Mouse (Mus musculus) liver, postnatal 0 days (tissue): Measurements from ENCODE around the gene Mybpc3. TPM values are rescaled to one million over a fixed set of nuclear protein-coding genes. Genes with fewer than 3 reads are reported as not detected.

Experiments used
- ATAC-seq: fragments of 200-750 bp; cut with Nextera tagmentation; 2 replicates; pipeline ENCODE4 v1.8.0; 2017; ENCODE audit warnings: mild to moderate bottlenecking, moderate library complexity
- DNase-seq: peaks from one replicate; pipeline ENCODE4 v3.0.0-alpha.2; 2016
- H3K27ac ChIP-seq: fragments of 300-500 bp; sonication (generic); 2 replicates; pipeline ENCODE4 v1.5.1; 2014; ENCODE audit warnings: antibody characterized with exemption, moderate library complexity, mild to moderate bottlenecking, low read depth
- H3K27me3 ChIP-seq: fragments of 300-500 bp; sonication (generic); 2 replicates; pipeline ENCODE4 v1.6.1; 2014; ENCODE audit warnings: low read length, control low read depth, mixed read lengths; ENCODE audit not compliant: insufficient read depth
- H3K36me3 ChIP-seq: fragments of 300-500 bp; sonication (generic); replicated peaks from 2 replicates; pipeline ENCODE4 v1.6.1; 2014; ENCODE audit warnings: mild to moderate bottlenecking, control low read depth, low read length, moderate library complexity, mixed read lengths; ENCODE audit not compliant: insufficient read depth
- H3K4me1 ChIP-seq: fragments of 300-500 bp; sonication (generic); 2 replicates; pipeline ENCODE4 v1.6.1; 2014; ENCODE audit warnings: antibody characterized with exemption, mild to moderate bottlenecking, control low read depth; ENCODE audit not compliant: insufficient read depth
- H3K4me2 ChIP-seq: fragments of 300-500 bp; sonication (generic); 2 replicates; pipeline ENCODE4 v1.6.1; 2014; ENCODE audit warnings: low read depth, mild to moderate bottlenecking, low read length, moderate library complexity, mixed read lengths
- H3K4me3 ChIP-seq: fragments of 300-500 bp; sonication (generic); 2 replicates; pipeline ENCODE4 v1.5.1; 2014; ENCODE audit warnings: low read depth, low read length
- H3K9ac ChIP-seq: fragments of 300-500 bp; sonication (generic); replicated peaks from 2 replicates; pipeline ENCODE4 v1.6.1; 2014; ENCODE audit warnings: mild to moderate bottlenecking, moderate library complexity
- H3K9me3 ChIP-seq: fragments of 300-500 bp; sonication (generic); 2 replicates; pipeline ENCODE4 v1.6.1; 2016; ENCODE audit warnings: mild to moderate bottlenecking, control low read depth, low read length, mixed read lengths
- CTCF ChIP-seq: sonication (generic); IDR thresholded peaks from 2 replicates; pipeline ENCODE4 v1.5.1; 2016; ENCODE audit warnings: antibody characterized with exemption, low read depth
- EP300 ChIP-seq: IDR thresholded peaks from 2 replicates; pipeline ENCODE4 v1.6.1; 2016; ENCODE audit warnings: antibody characterized with exemption, low read depth, mild to moderate bottlenecking
- WGBS: fragments of 180-500 bp; shearing (Covaris S2); extraction: QIAGEN DNeasy Blood & Tissue Kit; methylation state at CpG from one replicate; pipeline ENCODE4 v1.1.7; 2014; ENCODE audit not compliant: insufficient replicate concordance; 5-methylcytosine and 5-hydroxymethylcytosine counted together
- polyA plus RNA-seq: library from polyadenylated mRNA; unstranded; fragments of >200 nt; fragmentation: Nextera tagmentation; extraction: Ambion mirVana; gene quantifications from 2 replicates; pipeline ENCODE4 v1.2.1, GENCODE M21; 2015

Gene Mybpc3
- polyA plus RNA-seq, 1 experiment from 2014 or later: 0.04 TPM

DNA sequence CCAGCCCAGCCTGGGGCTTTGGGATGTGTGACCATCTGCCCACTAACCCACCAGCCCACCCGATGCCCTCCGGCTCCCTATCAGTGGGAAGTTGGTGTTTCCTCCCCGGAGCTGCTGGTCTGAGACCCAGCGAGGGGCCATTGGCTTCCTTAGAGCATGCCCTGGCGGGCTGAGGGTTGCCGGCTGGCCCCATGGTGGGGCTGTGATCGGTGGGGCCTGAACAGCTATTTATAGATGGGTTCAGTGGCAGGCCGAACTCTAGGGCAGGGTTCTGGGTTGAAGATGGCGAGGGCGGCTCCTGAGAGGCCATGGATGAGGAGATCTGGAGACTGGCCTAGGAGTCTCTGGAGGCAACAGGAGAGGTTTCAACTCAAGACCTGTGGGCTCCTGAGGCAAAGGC lies 20.9 kb upstream of the Mybpc3 start:
- WGBS: 30% methylated on average over 10 of the region's 10 CpGs
- H3K9ac ChIP-seq: peak overlapping the region; percentile 77

GRCm38 (mm10) chr2:91098156-91098555 lies 19.8 kb upstream of the Mybpc3 start:
- 0 out of 2 replicates have a peak, but pooled peaks cover 4% of the 10 kb centered on the region for H3K36me3 ChIP-seq
- DNase-seq (no peak), ATAC-seq (no peak)
- H3K27me3 ChIP-seq: no peaks in the 10 kb centered on the region
- TF ChIP-seq EP300 (no peak), CTCF (no peak)
- H3K9me3 ChIP-seq: no peaks in the 10 kb centered on the region
- WGBS: 38% methylated on average over 2 of the region's 2 CpGs
- H3K4me1 ChIP-seq: peaks cover 19% of the 10 kb centered on the region
- H3K4me2 ChIP-seq: peak overlapping the region; percentile 65
- peak overlapping the region; percentile 54 for H3K4me3 ChIP-seq
- peak overlapping the region; percentile 84 for H3K27ac ChIP-seq
- H3K9ac ChIP-seq: peak overlapping the region; percentile 77

More for the DNA sequence above, 20.9 kb upstream of the Mybpc3 start:
- no peak for TF ChIP-seq CTCF
- Histone ChIP-seq H3K4me2 (peak overlapping the region; percentile 65), H3K36me3 (0 out of 2 replicates have a peak, but pooled peaks cover 4% of the 10 kb centered on the region), H3K27ac (peak overlapping the region; percentile 84), H3K4me3 (peak overlapping the region; percentile 54), H3K4me1 (peaks cover 19% of the 10 kb centered on the region), H3K9me3 (no peaks in the 10 kb centered on the region), H3K27me3 (no peaks in the 10 kb centered on the region)
- ATAC-seq (peak; percentile 26), DNase-seq (no peak)

GRCm38 (mm10) chr2:91101124-91101740 lies 16.7 kb upstream of the Mybpc3 start:
- H3K36me3 ChIP-seq: peaks cover 11% of the 10 kb centered on the region; the same call in 1 of the 2 replicates
- no peak overlapping the region for H3K4me3 ChIP-seq
- H3K9me3 ChIP-seq: no peaks in the 10 kb centered on the region
- peak; percentile 93 for DNase-seq
- TF ChIP-seq CTCF (peak; percentile 97), EP300 (no peak)
- no peaks in the 10 kb centered on the region for H3K27me3 ChIP-seq
- peak; percentile 67 for ATAC-seq
- no peak overlapping the region for H3K27ac ChIP-seq
- H3K9ac ChIP-seq: 0 out of 2 replicates have a peak overlapping the region, but pooled peaks have one; percentile 7
- peak overlapping the region; percentile 36; the same call in 1 of the 2 replicates for H3K4me2 ChIP-seq
- WGBS: 12% methylated on average over 7 of the region's 7 CpGs
- H3K4me1 ChIP-seq: peaks cover 13% of the 10 kb centered on the region

DNA sequence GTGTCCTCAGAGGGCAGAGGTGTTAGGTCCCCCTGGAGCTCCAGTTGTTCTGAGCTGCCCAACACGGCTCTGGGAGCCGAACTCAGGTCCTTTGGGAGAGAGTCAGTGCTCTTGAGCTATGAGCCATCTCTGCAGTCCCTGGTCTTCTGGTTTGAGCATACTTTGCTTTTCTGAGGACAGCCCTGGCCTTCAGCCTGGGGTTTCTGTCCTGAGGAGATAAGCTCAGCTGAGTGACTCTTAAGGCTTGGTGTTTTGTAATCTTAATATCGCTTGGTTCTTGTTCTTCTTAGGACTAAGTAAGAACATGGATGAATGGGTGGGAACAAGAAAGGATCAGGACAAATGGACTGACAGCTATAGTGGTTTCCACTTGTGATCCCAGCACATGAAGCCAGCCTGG lies 9.8 kb upstream of the Mybpc3 start:
- peaks cover 7% of the 10 kb centered on the region; the same call in 1 of the 2 replicates for H3K36me3 ChIP-seq
- no peak for DNase-seq
- no peak for ATAC-seq
- TF ChIP-seq CTCF: no peak
- no peak for TF ChIP-seq EP300
- H3K27me3 ChIP-seq: no peaks in the 10 kb centered on the region
- peaks cover 21% of the 10 kb centered on the region for H3K4me1 ChIP-seq
- H3K4me2 ChIP-seq: no peak overlapping the region
- H3K4me3 ChIP-seq: no peak overlapping the region
- WGBS: 70% methylated on average over 3 of the region's 3 CpGs
- no peak overlapping the region for H3K9ac ChIP-seq
- H3K27ac ChIP-seq: no peak overlapping the region
- no peaks in the 10 kb centered on the region for H3K9me3 ChIP-seq

- Histone ChIP-seq H3K4me1 (peaks cover 21% of the 10 kb centered on the region), H3K4me2 (no peak overlapping the region), H3K9ac (no peak overlapping the region), H3K36me3 (peaks cover 7% of the 10 kb centered on the region; the same call in 1 of the 2 replicates), H3K9me3 (no peaks in the 10 kb centered on the region), H3K4me3 (no peak overlapping the region), H3K27ac (no peak overlapping the region), H3K27me3 (no peaks in the 10 kb centered on the region)
- TF ChIP-seq CTCF (no peak), EP300 (no peak)
- ATAC-seq (no peak), DNase-seq (no peak)
- 82% methylated on average over 5 of the region's 5 CpGs for WGBS
Observed at GRCm38 (mm10) chr2:91109241-91109640, 8.7 kb upstream of the Mybpc3 start.

GRCm38 (mm10) chr2:91109807-91110385 lies 8.0 kb upstream of the Mybpc3 start:
- ATAC-seq (peak; percentile 68), DNase-seq (no peak)
- no peaks in the 10 kb centered on the region for H3K9me3 ChIP-seq
- H3K27me3 ChIP-seq: no peaks in the 10 kb centered on the region
- H3K4me3 ChIP-seq: no peak overlapping the region
- TF ChIP-seq EP300 (no peak), CTCF (no peak)
- H3K9ac ChIP-seq: no peak overlapping the region
- H3K36me3 ChIP-seq: peaks cover 4% of the 10 kb centered on the region; the same call in 1 of the 2 replicates
- peak overlapping the region; percentile 55; the same call in 1 of the 2 replicates for H3K27ac ChIP-seq
- H3K4me1 ChIP-seq: peaks cover 21% of the 10 kb centered on the region
- H3K4me2 ChIP-seq: no peak overlapping the region
- 71% methylated on average over 5 of the region's 5 CpGs for WGBS
